Mouse (Mus musculus) bone marrow, adult 2 months (tissue): ENCODE results near the gene Ergic1. TPM values are rescaled to one million over a fixed set of nuclear protein-coding genes. Genes with fewer than 3 reads are reported as not detected.

Source experiments
- H3K27ac ChIP-seq: fragments of 200-500 bp; 2 replicates; pipeline ENCODE4 v1.5.1; 2012; ENCODE audit warnings: low read depth, mild to moderate bottlenecking, control low read depth, inconsistent platforms, low read length; ENCODE audit not compliant: control insufficient read depth, poor library complexity, insufficient read depth
- H3K4me1 ChIP-seq: fragments of 200-500 bp; 2 replicates; pipeline ENCODE4 v1.6.1; 2011; ENCODE audit warnings: low read length; ENCODE audit not compliant: control insufficient read depth, insufficient read depth
- H3K4me3 ChIP-seq: fragments of 200-500 bp; replicated peaks from 2 replicates; pipeline ENCODE3; 2011; ENCODE audit warnings: mild to moderate bottlenecking, low read depth, low read length, control low read depth; ENCODE audit not compliant: control insufficient read depth
- CTCF ChIP-seq: fragments of 200-500 bp; IDR thresholded peaks from 2 replicates; pipeline ENCODE4 v1.5.1; 2011; ENCODE audit warnings: low read length, control low read depth; ENCODE audit not compliant: control insufficient read depth, insufficient read depth
- POLR2A ChIP-seq: fragments of 200-500 bp; IDR thresholded peaks from 2 replicates; pipeline ENCODE4 v1.6.1; 2011; ENCODE audit warnings: low read depth, mild to moderate bottlenecking, control low read depth, low read length, borderline replicate concordance; ENCODE audit not compliant: control insufficient read depth
- WGBS: fragments of 180-500 bp; shearing (Covaris S2); methylation state at CpG from one replicate; pipeline ENCODE4 v1.1.7; 2018; 5-methylcytosine and 5-hydroxymethylcytosine counted together
- polyA plus RNA-seq: library from polyadenylated mRNA; stranded (reverse); fragments of >200 nt; gene quantifications from 2 replicates; pipeline ENCODE4 v1.2.4, GENCODE M21; 2011; ENCODE audit warnings: low replicate concordance; ENCODE audit not compliant: missing spikeins, insufficient read depth, insufficient read length

The Ergic1 gene
- polyA plus RNA-seq, 1 experiment: 23.4 TPM

- no peak overlapping the region for H3K27ac ChIP-seq
- H3K4me3 ChIP-seq: no peak overlapping the region
- 86% methylated on average over 6 of the region's 6 CpGs for WGBS
- TF ChIP-seq POLR2A (no peak), CTCF (no peak)
- peaks cover 7% of the 10 kb centered on the region for H3K4me1 ChIP-seq
These were observed 62.7 kb downstream of the Ergic1 start for GRCm38 (mm10) chr17:26623991-26624390.

GRCm38 (mm10) chr17:26624999-26625398, 63.7 kb downstream of the Ergic1 start:
- TF ChIP-seq CTCF (no peak), POLR2A (no peak)
- Histone ChIP-seq H3K27ac (no peak overlapping the region), H3K4me3 (no peak overlapping the region), H3K4me1 (peaks cover 7% of the 10 kb centered on the region)
- 92% methylated on average over 10 of the region's 10 CpGs for whole genome bisulfite sequencing

- Histone ChIP-seq H3K27ac (no peak overlapping the region), H3K4me1 (peaks cover 5% of the 10 kb centered on the region), H3K4me3 (no peak overlapping the region)
- WGBS: 91% methylated on average over 2 of the region's 2 CpGs
- TF ChIP-seq CTCF (no peak), POLR2A (no peak)
These were observed 64.3 kb downstream of the Ergic1 start for GRCm38 (mm10) chr17:26625521-26626010.

- WGBS: 86% methylated on average over 6 of the region's 6 CpGs
- Histone ChIP-seq H3K27ac (no peak overlapping the region), H3K4me1 (no peaks in the 10 kb centered on the region; the same call in 1 of the 2 replicates), H3K4me3 (no peak overlapping the region)
- TF ChIP-seq POLR2A (no peak), CTCF (0 out of 2 replicates have a peak, but pooled peaks have one; percentile 21)
These were observed 67.2 kb downstream of the Ergic1 start for GRCm38 (mm10) chr17:26628479-26628878.

GRCm38 (mm10) chr17:26628936-26629335, 67.6 kb downstream of the Ergic1 start:
- Histone ChIP-seq H3K4me3 (no peak overlapping the region), H3K27ac (no peak overlapping the region), H3K4me1 (no peaks in the 10 kb centered on the region; the same call in 1 of the 2 replicates)
- TF ChIP-seq POLR2A (no peak), CTCF (no peak)
- WGBS: 90% methylated on average over 3 of the region's 3 CpGs

GRCm38 (mm10) chr17:26631811-26632327, 70.6 kb downstream of the Ergic1 start:
- no peak overlapping the region for H3K27ac ChIP-seq
- TF ChIP-seq POLR2A: no peak
- no peak for TF ChIP-seq CTCF
- WGBS: 87% methylated on average over 8 of the region's 8 CpGs

GRCm38 (mm10) chr17:26633186-26633585, 71.9 kb downstream of the Ergic1 start:
- no peaks in the 10 kb centered on the region; the same call in 1 of the 2 replicates for H3K4me1 ChIP-seq
- 86% methylated on average over 9 of the region's 9 CpGs for WGBS
- no peak overlapping the region for H3K4me3 ChIP-seq
- no peak overlapping the region for H3K27ac ChIP-seq
- no peak for TF ChIP-seq CTCF
- no peak for TF ChIP-seq POLR2A

More at GRCm38 (mm10) chr17:26631811-26632327, 70.6 kb downstream of the Ergic1 start:
- no peaks in the 10 kb centered on the region; the same call in 1 of the 2 replicates for H3K4me1 ChIP-seq
- no peak overlapping the region for H3K4me3 ChIP-seq

- 87% methylated on average over 9 of the region's 9 CpGs for WGBS
- H3K4me1 ChIP-seq: no peaks in the 10 kb centered on the region
- H3K27ac ChIP-seq: no peak overlapping the region
- H3K4me3 ChIP-seq: no peak overlapping the region
- TF ChIP-seq CTCF (no peak), POLR2A (no peak)
These were observed 72.6 kb downstream of the Ergic1 start for GRCm38 (mm10) chr17:26633926-26634325.

GRCm38 (mm10) chr17:26634539-26634938, 73.2 kb downstream of the Ergic1 start:
- no peak overlapping the region for H3K27ac ChIP-seq
- TF ChIP-seq POLR2A: no peak
- TF ChIP-seq CTCF: no peak
- WGBS: 81% methylated on average over 7 of the region's 7 CpGs
- H3K4me3 ChIP-seq: no peak overlapping the region
- no peaks in the 10 kb centered on the region for H3K4me1 ChIP-seq
